Mouse (Mus musculus) myocyte (in vitro differentiated cells): Measurements from ENCODE around the gene Dhfr. TPM values are rescaled to one million over a fixed set of nuclear protein-coding genes. Genes with fewer than 3 reads are reported as not detected.

Experiments
- H3K27me3 ChIP-seq: one replicate; pipeline ENCODE4 v1.6.1; 2011; ENCODE audit not compliant: control insufficient read depth, insufficient read depth, insufficient read length
- H3K36me3 ChIP-seq: one replicate; pipeline ENCODE4 v1.6.1; 2011; ENCODE audit not compliant: control insufficient read depth, insufficient read depth
- H3K4me2 ChIP-seq: one replicate; pipeline ENCODE4 v1.6.1; 2011; ENCODE audit warnings: low read depth, control low read depth
- H3K4me3 ChIP-seq: one replicate; pipeline ENCODE4 v1.5.1; 2011; ENCODE audit warnings: mild to moderate bottlenecking, control low read depth, moderate library complexity
- H3K79me2 ChIP-seq: one replicate; pipeline ENCODE4 v1.6.1; 2011; ENCODE audit not compliant: control insufficient read depth, insufficient read depth
- H3ac ChIP-seq: one replicate; pipeline ENCODE4 v1.6.1; 2011; ENCODE audit not compliant: control insufficient read depth, insufficient read length
- CEBPB ChIP-seq: IDR thresholded peaks from 2 replicates; pipeline ENCODE4 v1.6.1; 2011; ENCODE audit warnings: mild to moderate bottlenecking, moderate library complexity; ENCODE audit not compliant: poor library complexity, insufficient read depth, severe bottlenecking
- E2F4 ChIP-seq: IDR thresholded peaks from one replicate; pipeline ENCODE4 v1.6.1; 2011; ENCODE audit warnings: mild to moderate bottlenecking, control low read depth, moderate library complexity; ENCODE audit not compliant: insufficient read depth
- MAX ChIP-seq: IDR thresholded peaks from one replicate; pipeline ENCODE4 v1.6.1; 2011; ENCODE audit warnings: low read depth, mild to moderate bottlenecking, control low read depth
- MYOD1 ChIP-seq, 3 experiments: IDR thresholded peaks; one replicate each; pipeline ENCODE4 v1.6.1; 2011; ENCODE audit warnings: control low read depth in 2 of 3, low read depth in 2 of 3, mild to moderate bottlenecking in 2 of 3, moderate library complexity in 1 of 3; ENCODE audit not compliant: insufficient read length in 2 of 3, control insufficient read depth in 1 of 3
- MYOG ChIP-seq, 3 experiments: IDR thresholded peaks; one replicate each; pipeline ENCODE4 v1.6.1; 2011; ENCODE audit warnings: control low read depth in 2 of 3, low read depth in 2 of 3, mild to moderate bottlenecking in 2 of 3; ENCODE audit not compliant: insufficient read length in 2 of 3, control insufficient read depth in 1 of 3, insufficient read depth in 1 of 3
- POLR2A ChIP-seq: IDR thresholded peaks from one replicate; pipeline ENCODE4 v1.6.1; 2011; ENCODE audit warnings: low read depth, mild to moderate bottlenecking, control low read depth, moderate library complexity; ENCODE audit not compliant: insufficient read length
- POLR2AphosphoS2 ChIP-seq: IDR thresholded peaks from one replicate; pipeline ENCODE4 v1.6.1; 2011; ENCODE audit warnings: low read depth, control low read depth; ENCODE audit not compliant: insufficient read length
- REST ChIP-seq: IDR thresholded peaks from one replicate; pipeline ENCODE4 v1.6.1; 2011; ENCODE audit warnings: mild to moderate bottlenecking, control low read depth, moderate library complexity; ENCODE audit not compliant: insufficient read depth, insufficient read length
- SRF ChIP-seq: IDR thresholded peaks from one replicate; pipeline ENCODE4 v1.6.1; 2011; ENCODE audit warnings: low read depth; ENCODE audit not compliant: control insufficient read depth, insufficient read length
- TCF12 ChIP-seq: IDR thresholded peaks from one replicate; pipeline ENCODE4 v1.6.1; 2011; ENCODE audit warnings: mild to moderate bottlenecking, control low read depth; ENCODE audit not compliant: poor library complexity, insufficient read depth, severe bottlenecking
- TCF3 ChIP-seq: IDR thresholded peaks from one replicate; pipeline ENCODE4 v1.6.1; 2011; ENCODE audit warnings: low read depth, control low read depth; ENCODE audit not compliant: insufficient read length
- USF1 ChIP-seq: IDR thresholded peaks from one replicate; pipeline ENCODE4 v1.6.1; 2011; ENCODE audit warnings: low read depth, mild to moderate bottlenecking, control low read depth, moderate library complexity
- polyA plus RNA-seq: library from polyadenylated mRNA; unstranded; fragments of >200 nt; fragmentation: generic; extraction: Trizol; gene quantifications from one replicate; pipeline ENCODE4 v1.2.1, GENCODE M21; 2012; ENCODE audit warnings: missing spikeins

Gene Dhfr
- polyA plus RNA-seq, 1 experiment = 1.3 TPM

GRCm38 (mm10) chr13:92425758-92426264 lies 71.3 kb downstream of the Dhfr start, which contains the start of gene Ankrd34b:
Gene Ankrd34b, plus strand, starts transcription at chr13:92425896.
- Histone ChIP-seq H3K4me2 (no peak within 1 kb of the TSS), H3K79me2 (no peaks in the 10 kb centered on the region), H3ac (no peak within 1 kb of the TSS), H3K27me3 (peaks cover 24% of the 10 kb centered on the region), H3K4me3 (no peak within 1 kb of the TSS), H3K36me3 (no peaks in the 10 kb centered on the region)
- no peak for TF ChIP-seq TCF12
- no peak for TF ChIP-seq POLR2AphosphoS2
- TF ChIP-seq CEBPB = no peak

- Histone ChIP-seq H3K79me2 (no peaks in the 10 kb centered on the region), H3K4me2 (no peak overlapping the region), H3K27me3 (peaks cover 24% of the 10 kb centered on the region), H3K4me3 (no peak overlapping the region), H3ac (no peak overlapping the region), H3K36me3 (no peaks in the 10 kb centered on the region)
- no peak for TF ChIP-seq POLR2A
- no peak for TF ChIP-seq POLR2AphosphoS2
- no peak for TF ChIP-seq CEBPB
- TF ChIP-seq SRF = no peak
These were observed 71.9 kb downstream of the Dhfr start for GRCm38 (mm10) chr13:92426294-92427051.

GRCm38 (mm10) chr13:92427351-92427855 lies 72.9 kb downstream of the Dhfr start:
- H3K79me2 ChIP-seq = no peaks in the 10 kb centered on the region
- no peak overlapping the region for H3K4me2 ChIP-seq
- TF ChIP-seq CEBPB (no peak), MYOD1 (IDR thresholded peaks at IDR 0.05; ENCODE audit: control insufficient read depth in 1 of 3, insufficient read length in 2 of 3, low read depth in 2 of 3) (no peak), MYOG (IDR thresholded peaks at IDR 0.05; ENCODE audit: control insufficient read depth in 1 of 3, insufficient read depth in 1 of 3, insufficient read length in 2 of 3, low read depth in 2 of 3) (no peak), E2F4 (no peak), POLR2AphosphoS2 (no peak), TCF3 (no peak), MAX (no peak), SRF (no peak), POLR2A (no peak), TCF12 (no peak), USF1 (no peak), REST (no peak)
- peaks cover 24% of the 10 kb centered on the region for H3K27me3 ChIP-seq
- H3ac ChIP-seq = no peak overlapping the region
- no peak overlapping the region for H3K4me3 ChIP-seq
- no peaks in the 10 kb centered on the region for H3K36me3 ChIP-seq

Other genes starting within 250 kb of the Dhfr start
- 0.07 TPM for gene Rasgrf2, start 223.1 kb upstream of the Dhfr start, polyA plus RNA-seq
- gene Gm20379, start 48.7 kb upstream of the Dhfr start, polyA plus RNA-seq = not detected
- gene Msh3, start 277 bp downstream of the Dhfr start, polyA plus RNA-seq = 2.5 TPM
- gene Ankrd34b, start 71.2 kb downstream of the Dhfr start, polyA plus RNA-seq = not detected
- 0.92 TPM for gene Fam151b, start 129.3 kb downstream of the Dhfr start, polyA plus RNA-seq
- 3.6 TPM for gene Zfyve16, start 176.1 kb downstream of the Dhfr start, polyA plus RNA-seq
- not detected for gene Spz1, start 221.4 kb downstream of the Dhfr start, polyA plus RNA-seq